Mouse (Mus musculus) spleen, adult 2 months (tissue): Measurements from ENCODE around the gene Abhd11. TPM values are rescaled to one million over a fixed set of nuclear protein-coding genes. Genes with fewer than 3 reads are reported as not detected.
A peak's percentile ranks its signal among the peaks of the same experiment; 100 is the strongest.

Experiments
- DNase-seq, 2 experiments: peaks; one replicate each; pipeline versions ENCODE4 v3.0.0 to v3.0.0-alpha.2; 2012 to 2021; ENCODE audit warnings: low spot score in 2 of 2, low read depth in 1 of 2
- H3K27ac ChIP-seq: fragments of 200-500 bp; 2 replicates; pipeline ENCODE4 v1.5.1; 2012; ENCODE audit warnings: low read length, inconsistent platforms; ENCODE audit not compliant: insufficient read depth
- H3K27me3 ChIP-seq: fragments of 200-500 bp; 2 replicates; pipeline ENCODE4 v1.6.1; 2012; ENCODE audit warnings: mild to moderate bottlenecking, moderate library complexity, low read length, inconsistent platforms; ENCODE audit not compliant: control insufficient read depth, insufficient read depth
- H3K36me3 ChIP-seq: fragments of 200-500 bp; 2 replicates; pipeline ENCODE4 v1.6.1; 2012; ENCODE audit warnings: mild to moderate bottlenecking, low read length, inconsistent platforms; ENCODE audit not compliant: control insufficient read depth, insufficient read depth
- H3K4me1 ChIP-seq: fragments of 200-500 bp; 2 replicates; pipeline ENCODE4 v1.6.1; 2011; ENCODE audit warnings: inconsistent platforms; ENCODE audit not compliant: control insufficient read depth, insufficient read depth, insufficient read length
- H3K4me3 ChIP-seq: fragments of 200-500 bp; 2 replicates; pipeline ENCODE4 v1.5.1; 2011; ENCODE audit warnings: mild to moderate bottlenecking, inconsistent platforms; ENCODE audit not compliant: insufficient read depth, insufficient read length; ENCODE audit errors: extremely low read depth
- CTCF ChIP-seq: fragments of 200-500 bp; IDR thresholded peaks from 2 replicates; pipeline ENCODE4 v1.5.1; 2011; ENCODE audit warnings: mild to moderate bottlenecking, inconsistent platforms; ENCODE audit not compliant: insufficient read depth, insufficient read length, insufficient replicate concordance; ENCODE audit errors: extremely low read depth
- POLR2A ChIP-seq: fragments of 200-500 bp; IDR thresholded peaks from 2 replicates; pipeline ENCODE4 v1.6.1; 2011; ENCODE audit warnings: low read depth, low read length, inconsistent platforms
- WGBS: fragments of 180-500 bp; shearing (Covaris S2); methylation state at CpG from one replicate; pipeline ENCODE4 v1.1.7; 2018; 5-methylcytosine and 5-hydroxymethylcytosine counted together
- polyA plus RNA-seq: library from polyadenylated mRNA; depleted of rRNA; stranded (reverse); fragments of >200 nt; gene quantifications from 2 replicates; pipeline ENCODE4 v1.2.3, GENCODE M21; 2012

Abhd11 gene
- polyA plus RNA-seq, 1 experiment: 43.6 TPM

GRCm38 (mm10) chr5:135011809-135012613 lies 3.1 kb downstream of the Abhd11 start:
- Histone ChIP-seq H3K4me1 (peaks cover 4% of the 10 kb centered on the region; the same call in 1 of the 2 replicates), H3K27ac (no peak overlapping the region), H3K4me3 (no peak overlapping the region), H3K27me3 (no peaks in the 10 kb centered on the region), H3K36me3 (no peaks in the 10 kb centered on the region)
- no peak for TF ChIP-seq CTCF
- no peak for TF ChIP-seq POLR2A
- no peak for DNase-seq
- 90% methylated on average over 26 of the region's 26 CpGs for WGBS

GRCm38 (mm10) chr5:135012671-135013441 lies 3.9 kb downstream of the Abhd11 start:
- no peak overlapping the region for H3K4me3 ChIP-seq
- no peaks in the 10 kb centered on the region for H3K27me3 ChIP-seq

DNA sequence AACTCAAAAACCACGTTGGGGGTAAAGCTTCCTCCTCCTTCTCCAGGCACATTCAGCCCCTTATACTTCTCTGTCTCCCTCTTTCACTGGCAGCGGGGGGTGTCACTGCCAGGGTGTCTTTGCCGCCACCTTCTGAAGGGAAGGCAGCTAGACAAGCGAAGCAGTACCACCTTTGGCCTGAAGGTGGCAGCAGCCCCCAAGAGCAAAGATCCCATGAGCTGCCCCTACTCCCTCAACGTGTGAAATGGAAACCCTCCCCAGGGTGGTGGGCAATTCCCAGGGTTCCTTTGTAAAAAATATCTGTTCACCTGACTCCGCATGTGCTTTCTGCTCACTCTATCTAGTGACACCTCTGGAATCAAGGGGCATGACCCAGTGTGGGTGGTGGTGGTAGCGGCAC lies 6.5 kb downstream of the Abhd11 start:
- H3K27ac ChIP-seq: no peak overlapping the region
- H3K36me3 ChIP-seq: no peaks in the 10 kb centered on the region
- 13% methylated on average over 7 of the region's 7 CpGs for WGBS
- peak; percentile 63 to 84 for DNase-seq
- no peak overlapping the region for H3K4me3 ChIP-seq
- TF ChIP-seq POLR2A (no peak), CTCF (peak; percentile 94; the same call in 1 of the 2 replicates)
- 0 out of 2 replicates have a peak, but pooled peaks cover under 1% of the 10 kb centered on the region for H3K4me1 ChIP-seq
- no peaks in the 10 kb centered on the region for H3K27me3 ChIP-seq

More at GRCm38 (mm10) chr5:135012671-135013441, 3.9 kb downstream of the Abhd11 start:
- WGBS: 25% methylated on average over 16 of the region's 16 CpGs
- peak; percentile 66 to 78 for DNase-seq
- TF ChIP-seq CTCF (peak; percentile 90; the same call in 1 of the 2 replicates), POLR2A (no peak)
- Histone ChIP-seq H3K36me3 (no peaks in the 10 kb centered on the region), H3K4me1 (peaks cover 4% of the 10 kb centered on the region; the same call in 1 of the 2 replicates), H3K27ac (no peak overlapping the region)

- 70% methylated on average over 4 of the region's 4 CpGs for WGBS
- no peaks in the 10 kb centered on the region for H3K4me1 ChIP-seq
- H3K27ac ChIP-seq: no peak overlapping the region
- H3K4me3 ChIP-seq: no peak overlapping the region
- no peaks in the 10 kb centered on the region for H3K36me3 ChIP-seq
- H3K27me3 ChIP-seq: no peaks in the 10 kb centered on the region
- no peak for TF ChIP-seq CTCF
- no peak for TF ChIP-seq POLR2A
- no peak for DNase-seq
These were observed 7.3 kb downstream of the Abhd11 start for GRCm38 (mm10) chr5:135016224-135016759.

DNA sequence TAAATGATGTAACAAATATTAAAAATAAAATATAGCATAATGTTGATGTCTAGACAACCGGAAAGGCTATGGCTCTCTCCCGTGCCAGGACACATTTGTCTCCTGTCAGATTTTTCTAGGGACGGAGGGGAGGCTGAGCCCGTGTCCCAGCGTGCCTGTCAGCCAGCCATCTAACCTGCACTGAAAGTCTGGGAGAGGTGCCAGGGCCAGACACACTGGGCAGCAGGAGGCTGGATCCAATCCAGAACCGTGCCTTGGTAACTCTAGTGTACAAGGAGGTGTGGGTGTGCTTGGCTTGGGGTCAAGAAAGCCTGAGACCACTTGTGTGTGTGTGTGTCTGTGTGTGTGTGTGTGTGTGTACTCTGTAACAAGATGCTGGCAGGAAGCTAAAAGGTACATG lies 12.9 kb downstream of the Abhd11 start:
- Histone ChIP-seq H3K36me3 (no peaks in the 10 kb centered on the region), H3K27ac (no peak overlapping the region), H3K27me3 (peaks cover 2% of the 10 kb centered on the region; the same call in 1 of the 2 replicates), H3K4me3 (no peak overlapping the region), H3K4me1 (peaks cover 11% of the 10 kb centered on the region; the same call in 1 of the 2 replicates)
- no peak for TF ChIP-seq POLR2A
- no peak for TF ChIP-seq CTCF
- 75% methylated on average over 6 of the region's 6 CpGs for WGBS
- no peak for DNase-seq

- Histone ChIP-seq H3K27me3 (peaks cover 2% of the 10 kb centered on the region; the same call in 1 of the 2 replicates), H3K4me3 (peak within 1 kb of the TSS; percentile 59), H3K27ac (no peak within 1 kb of the TSS), H3K4me1 (peaks cover 11% of the 10 kb centered on the region; the same call in 1 of the 2 replicates), H3K36me3 (no peaks in the 10 kb centered on the region)
- WGBS: 1% methylated on average over 55 of the region's 61 CpGs
- DNase-seq: peak in 1 of 2 experiments; percentile 72
- no peak for TF ChIP-seq POLR2A
- no peak for TF ChIP-seq CTCF
These were observed 14.6 kb downstream of the Abhd11 start, which contains the start of gene Stx1a for GRCm38 (mm10) chr5:135023344-135024173. Gene Stx1a (plus strand): TSS chr5:135023482.
